In genomic region chrX:50591477-50591876, GRCm38 (mm10) we compare ENCODE assay signal across 8 mouse cellular contexts.
DNase-seq lines count a peak whose midpoint lies in the region; ATAC-seq and TF ChIP-seq lines count a peak whose summit lies in the region.

No protein-coding gene starts in this region.

- H3K4me2 ChIP-seq in kidney, embryonic 15.5 days = peak overlapping the region; percentile 40; the same call in 1 of the 2 replicates
- H3K4me2 ChIP-seq in kidney, embryonic 14.5 days (replicated peaks; ENCODE audit: low read depth, low read length) = no peak overlapping the region
- H3K4me2 ChIP-seq in embryonic facial prominence, embryonic 12.5 days (replicated peaks) = 0 out of 2 replicates have a peak overlapping the region, but pooled peaks have one; percentile 15
- H3K4me2 ChIP-seq in lung, postnatal 0 days (replicated peaks; ENCODE audit: low read depth, low read length) = peak overlapping the region; percentile 27; the same call in 1 of the 2 replicates

- WGBS in kidney, embryonic 15.5 days = 74% methylated on average over 4 of the region's 4 CpGs
- 62% methylated on average over 4 of the region's 4 CpGs for WGBS in kidney, embryonic 14.5 days
- 74% methylated on average over 4 of the region's 4 CpGs for WGBS in embryonic facial prominence, embryonic 12.5 days
- 61% methylated on average over 4 of the region's 4 CpGs for WGBS in lung, postnatal 0 days

- no peaks in the 10 kb centered on the region for H3K9me3 ChIP-seq in kidney, embryonic 15.5 days (replicated peaks)
- H3K9me3 ChIP-seq in kidney, embryonic 14.5 days (ENCODE audit: control insufficient read depth, low read length) = no peaks in the 10 kb centered on the region
- H3K9me3 ChIP-seq in embryonic facial prominence, embryonic 12.5 days = no peaks in the 10 kb centered on the region
- H3K9me3 ChIP-seq in lung, postnatal 0 days (ENCODE audit: low read length) = no peaks in the 10 kb centered on the region

- no peak for ATAC-seq in kidney, embryonic 15.5 days (replicated peaks; ENCODE audit: low FRiP score)
- no peak for ATAC-seq in kidney, embryonic 14.5 days (ENCODE audit: low FRiP score, low TSS enrichment)
- no peak for ATAC-seq in embryonic facial prominence, embryonic 12.5 days (ENCODE audit: insufficient number of reproducible peaks, insufficient read depth, low FRiP score, low TSS enrichment)
- ATAC-seq in lung, postnatal 0 days = peak; percentile 73
- ATAC-seq in cerebellum, adult (ENCODE audit: insufficient number of reproducible peaks, low FRiP score, low TSS enrichment) = no peak

- no peak for TF ChIP-seq EP300 in lung, postnatal 0 days (IDR thresholded peaks at IDR 0.05)

- H3K4me1 ChIP-seq in kidney, embryonic 15.5 days = no peaks in the 10 kb centered on the region
- no peaks in the 10 kb centered on the region for H3K4me1 ChIP-seq in kidney, embryonic 14.5 days (ENCODE audit: control insufficient read depth, insufficient read depth, low read length)
- no peaks in the 10 kb centered on the region for H3K4me1 ChIP-seq in embryonic facial prominence, embryonic 12.5 days
- H3K4me1 ChIP-seq in lung, postnatal 0 days (ENCODE audit: insufficient read depth, low read depth, low read length) = no peaks in the 10 kb centered on the region

- peak; percentile 39 for DNase-seq in adrenal gland, adult 2 months
- no peak for DNase-seq in adrenal gland, adult 18-20 months (ENCODE audit: low spot score in 2 of 2)
- DNase-seq in lung, postnatal 0 days (ENCODE audit: low spot score) = peak; percentile 41
- DNase-seq in urinary bladder, postnatal 25 days (ENCODE audit: low spot score) = no peak

- no peak overlapping the region for H3K9ac ChIP-seq in kidney, embryonic 15.5 days
- H3K9ac ChIP-seq in kidney, embryonic 14.5 days (ENCODE audit: low read depth, low read length) = no peak overlapping the region
- H3K9ac ChIP-seq in embryonic facial prominence, embryonic 12.5 days = no peak overlapping the region
- H3K9ac ChIP-seq in lung, postnatal 0 days (replicated peaks; ENCODE audit: low read depth) = no peak overlapping the region

- H3K4me3 ChIP-seq in kidney, embryonic 15.5 days (replicated peaks) = 0 out of 2 replicates have a peak overlapping the region, but pooled peaks have one; percentile 30
- no peak overlapping the region for H3K4me3 ChIP-seq in kidney, embryonic 14.5 days (ENCODE audit: low read length)
- no peak overlapping the region for H3K4me3 ChIP-seq in embryonic facial prominence, embryonic 12.5 days
- H3K4me3 ChIP-seq in lung, postnatal 0 days (ENCODE audit: low read depth, low read length) = no peak overlapping the region

- H3K36me3 ChIP-seq in kidney, embryonic 15.5 days = peaks cover 40% of the 10 kb centered on the region
- peaks cover 5% of the 10 kb centered on the region; the same call in 1 of the 2 replicates for H3K36me3 ChIP-seq in kidney, embryonic 14.5 days (ENCODE audit: control insufficient read depth, insufficient read depth, low read length)
- peaks cover 8% of the 10 kb centered on the region for H3K36me3 ChIP-seq in embryonic facial prominence, embryonic 12.5 days
- H3K36me3 ChIP-seq in lung, postnatal 0 days (ENCODE audit: insufficient read depth, low read length) = no peaks in the 10 kb centered on the region

- peak; percentile 63 for TF ChIP-seq CTCF in lung, postnatal 0 days (IDR thresholded peaks at IDR 0.05)

- H3K27ac ChIP-seq in kidney, embryonic 15.5 days = no peak overlapping the region
- no peak overlapping the region for H3K27ac ChIP-seq in kidney, embryonic 14.5 days (ENCODE audit: low read depth, low read length)
- no peak overlapping the region for H3K27ac ChIP-seq in embryonic facial prominence, embryonic 12.5 days
- no peak overlapping the region for H3K27ac ChIP-seq in lung, postnatal 0 days (ENCODE audit: low read length)

- H3K27me3 ChIP-seq in kidney, embryonic 15.5 days = no peaks in the 10 kb centered on the region
- no peaks in the 10 kb centered on the region for H3K27me3 ChIP-seq in kidney, embryonic 14.5 days (ENCODE audit: control insufficient read depth, insufficient read depth, low read length)
- H3K27me3 ChIP-seq in embryonic facial prominence, embryonic 12.5 days = no peaks in the 10 kb centered on the region
- H3K27me3 ChIP-seq in lung, postnatal 0 days (replicated peaks; ENCODE audit: insufficient read depth, low read length) = no peaks in the 10 kb centered on the region

Comparison
In these comparisons a context has a peak if more than half of its experiments do, and no peak if none do; other contexts are left out.
1. DNase-seq: peak in adrenal gland, adult 2 months (single experiment) and lung, postnatal 0 days (single experiment); none in adrenal gland, adult 18-20 months (0 of 2) and urinary bladder, postnatal 25 days (single experiment).